Mouse (Mus musculus) liver, embryonic 14.5 days (tissue): ENCODE measurements at regions not wholly inside any gene's neighbourhood (a gene's known extent, or its start where the extent isn't known, plus 50 kb on each side); places are given as distances from the start of the nearest gene placed in this dataset.

ENCODE experiments used
- ATAC-seq: fragments of 200-750 bp; cut with Nextera tagmentation; 2 replicates; pipeline ENCODE4 v1.8.0; 2017; ENCODE audit warnings: moderate number of reproducible peaks, mild to moderate bottlenecking, moderate library complexity; ENCODE audit not compliant: insufficient read depth
- DNase-seq, 3 experiments: peaks; one replicate each; pipeline ENCODE4 v3.0.0-alpha.2; 2012 to 2013; ENCODE audit warnings: low read depth in 3 of 3, low spot score in 3 of 3
- H3K27ac ChIP-seq: fragments of 300-500 bp; sonication (generic); 2 replicates; pipeline ENCODE4 v1.5.1; 2014; ENCODE audit warnings: moderate library complexity, mild to moderate bottlenecking, control low read depth, inconsistent platforms
- H3K27me3 ChIP-seq: fragments of 300-500 bp; sonication (generic); 2 replicates; pipeline ENCODE4 v1.6.1; 2014; ENCODE audit warnings: mild to moderate bottlenecking, low read length, moderate library complexity; ENCODE audit not compliant: control insufficient read depth, insufficient read depth
- H3K36me3 ChIP-seq: fragments of 300-500 bp; sonication (generic); replicated peaks from 2 replicates; pipeline ENCODE4 v1.6.1; 2014; ENCODE audit warnings: low read depth; ENCODE audit not compliant: control insufficient read depth, insufficient read depth
- H3K4me1 ChIP-seq, 2 experiments: fragments of 200-500 bp in 1 of 2; fragments of 300-500 bp in 1 of 2; sonication (generic) in 1 of 2; replicated peaks; 2 replicates each; pipeline ENCODE4 v1.6.1; 2012 to 2014; ENCODE audit warnings: antibody characterized with exemption in 1 of 2, inconsistent platforms in 1 of 2, low read length in 1 of 2; ENCODE audit not compliant: control insufficient read depth in 2 of 2, insufficient read depth in 2 of 2
- H3K4me2 ChIP-seq: fragments of 300-500 bp; sonication (generic); 2 replicates; pipeline ENCODE4 v1.6.1; 2014; ENCODE audit warnings: low read depth, mild to moderate bottlenecking, control low read depth, moderate library complexity
- H3K4me3 ChIP-seq, 2 experiments: fragments of 200-500 bp in 1 of 2; fragments of 300-500 bp in 1 of 2; sonication (generic) in 1 of 2; 2 replicates each; pipeline ENCODE4 v1.5.1; 2012 to 2014; ENCODE audit warnings: low read depth in 2 of 2, low read length in 2 of 2, mild to moderate bottlenecking in 2 of 2, control low read depth in 1 of 2, inconsistent platforms in 1 of 2, moderate library complexity in 1 of 2; ENCODE audit not compliant: insufficient read depth in 1 of 2
- H3K9ac ChIP-seq: fragments of 300-500 bp; sonication (generic); replicated peaks from 2 replicates; pipeline ENCODE4 v1.6.1; 2014; ENCODE audit warnings: mild to moderate bottlenecking, control low read depth, moderate library complexity
- H3K9me3 ChIP-seq: fragments of 300-500 bp; sonication (generic); 2 replicates; pipeline ENCODE4 v1.6.1; 2016; ENCODE audit warnings: low read length, mixed read lengths; ENCODE audit not compliant: control insufficient read depth
- CTCF ChIP-seq: IDR thresholded peaks from 2 replicates; pipeline ENCODE4 v1.5.1; 2016; ENCODE audit warnings: antibody characterized with exemption, low read depth, control low read depth
- EP300 ChIP-seq: IDR thresholded peaks from 2 replicates; pipeline ENCODE4 v1.6.1; 2016; ENCODE audit warnings: antibody characterized with exemption, low read depth
- WGBS: fragments of 180-500 bp; shearing (Covaris S2); extraction: QIAGEN DNeasy Blood & Tissue Kit; methylation state at CpG from one replicate; pipeline ENCODE4 v1.1.7; 2014; ENCODE audit not compliant: insufficient replicate concordance; 5-methylcytosine and 5-hydroxymethylcytosine counted together

DNA sequence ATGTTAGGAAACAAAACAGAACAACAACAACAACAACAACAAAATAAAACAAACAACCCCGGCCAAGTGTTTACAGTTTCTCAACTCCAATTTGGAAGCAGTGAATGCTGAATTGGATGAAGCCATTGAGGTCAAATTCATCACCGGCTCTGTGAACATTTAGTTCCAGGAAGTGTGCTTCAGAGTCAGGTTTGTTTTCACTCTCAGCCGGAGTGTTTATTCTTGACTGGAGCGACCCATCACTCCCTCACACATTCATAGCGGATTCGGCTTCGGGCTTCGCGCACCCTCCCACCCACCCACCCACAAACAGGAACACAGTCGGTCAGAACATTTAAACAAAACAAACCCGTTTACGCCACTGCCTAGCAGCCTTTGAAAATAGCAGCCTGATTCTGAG lies 324.0 kb downstream of the Mtx2 start:
- no peak overlapping the region for H3K9ac ChIP-seq
- ATAC-seq (no peak), DNase-seq (no peak)
- no peaks in the 10 kb centered on the region for H3K9me3 ChIP-seq
- no peak overlapping the region for H3K4me2 ChIP-seq
- no peaks in the 10 kb centered on the region for H3K36me3 ChIP-seq
- no peak overlapping the region for H3K4me3 ChIP-seq
- TF ChIP-seq EP300 (no peak), CTCF (no peak)
- H3K27ac ChIP-seq = no peak overlapping the region
- WGBS = 21% methylated on average over 12 of the region's 12 CpGs
- no peaks in the 10 kb centered on the region for H3K27me3 ChIP-seq
- H3K4me1 ChIP-seq = no peaks in the 10 kb centered on the region

GRCm38 (mm10) chr2:75150986-75151385 lies 325.4 kb downstream of the Mtx2 start:
- DNase-seq (peak in 1 of 3 experiments; percentile 5), ATAC-seq (no peak)
- Histone ChIP-seq H3K27ac (no peak overlapping the region), H3K9ac (no peak overlapping the region), H3K4me2 (no peak overlapping the region), H3K36me3 (no peaks in the 10 kb centered on the region), H3K4me3 (no peak overlapping the region), H3K9me3 (no peaks in the 10 kb centered on the region), H3K27me3 (no peaks in the 10 kb centered on the region), H3K4me1 (no peaks in the 10 kb centered on the region)
- 2% methylated on average over 6 of the region's 6 CpGs for WGBS
- TF ChIP-seq CTCF (peak; percentile 59), EP300 (no peak)

DNA sequence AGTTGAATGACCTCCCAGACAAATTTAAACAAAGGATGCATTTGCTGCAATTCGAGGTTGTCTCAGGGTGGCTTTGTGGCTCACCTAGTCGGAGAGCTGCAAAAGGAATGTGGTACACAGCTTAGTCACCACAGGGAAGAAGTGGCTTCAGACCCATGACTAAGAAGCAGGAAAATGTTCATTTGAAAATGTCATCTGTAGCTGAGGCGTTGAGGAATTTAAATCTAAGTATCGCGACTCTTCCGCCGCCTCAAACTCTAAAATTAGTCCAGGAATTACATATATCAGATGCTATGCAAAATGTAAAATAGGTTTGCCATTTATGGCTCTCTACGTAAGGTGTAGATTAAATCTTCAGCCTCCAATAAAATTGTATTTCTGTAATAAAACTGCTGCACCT lies 325.9 kb downstream of the Mtx2 start:
- Histone ChIP-seq H3K27ac (no peak overlapping the region), H3K9me3 (no peaks in the 10 kb centered on the region), H3K9ac (no peak overlapping the region), H3K4me3 (no peak overlapping the region), H3K4me2 (no peak overlapping the region), H3K27me3 (no peaks in the 10 kb centered on the region), H3K4me1 (no peaks in the 10 kb centered on the region), H3K36me3 (no peaks in the 10 kb centered on the region)
- no peak for DNase-seq
- ATAC-seq = no peak
- TF ChIP-seq EP300 (no peak), CTCF (no peak)
- 71% methylated on average over 8 of the region's 8 CpGs for WGBS

GRCm38 (mm10) chr2:75152477-75152990 lies 326.9 kb downstream of the Mtx2 start:
- Histone ChIP-seq H3K9ac (no peak overlapping the region), H3K4me3 (no peak overlapping the region), H3K36me3 (no peaks in the 10 kb centered on the region), H3K9me3 (no peaks in the 10 kb centered on the region), H3K4me2 (no peak overlapping the region), H3K4me1 (no peaks in the 10 kb centered on the region), H3K27me3 (no peaks in the 10 kb centered on the region), H3K27ac (no peak overlapping the region)
- TF ChIP-seq CTCF = peak; percentile 78
- TF ChIP-seq EP300 = no peak
- WGBS = 20% methylated on average over 6 of the region's 6 CpGs
- DNase-seq = peak in 2 of 3 experiments; percentile 3 to 7
- ATAC-seq = no peak

- ATAC-seq = no peak
- Histone ChIP-seq H3K4me1 (no peaks in the 10 kb centered on the region), H3K27ac (no peak overlapping the region), H3K27me3 (no peaks in the 10 kb centered on the region), H3K4me2 (no peak overlapping the region), H3K36me3 (no peaks in the 10 kb centered on the region), H3K9ac (no peak overlapping the region), H3K9me3 (no peaks in the 10 kb centered on the region), H3K4me3 (no peak overlapping the region)
- no peak for DNase-seq
- no peak for TF ChIP-seq EP300
- no peak for TF ChIP-seq CTCF
- WGBS = 65% methylated on average over 3 of the region's 3 CpGs
Observed at GRCm38 (mm10) chr2:75154448-75154847, 328.8 kb downstream of the Mtx2 start.
